Mouse (Mus musculus): ENCODE measurements around the gene Cdc34. TPM values are rescaled to one million over a fixed set of nuclear protein-coding genes. Genes with fewer than 3 reads are reported as not detected.

Gene Cdc34
- polyA plus RNA-seq, 1 experiment from 2014 or later = 145 TPM

GRCm38 (mm10) chr10:79652789-79653188 lies 29.2 kb upstream of the Cdc34 start:
- no peak overlapping the region for H3K27ac ChIP-seq (ENCODE audit: low read depth)
- WGBS = 88% methylated on average over 7 of the region's 7 CpGs
- no peaks in the 10 kb centered on the region for H3K4me1 ChIP-seq (replicated peaks; ENCODE audit: control insufficient read depth, insufficient read depth, low read length)
- H3K36me3 ChIP-seq (ENCODE audit: control insufficient read depth, insufficient read depth, low read length) = no peaks in the 10 kb centered on the region
- no peak overlapping the region for H3K4me3 ChIP-seq (ENCODE audit: low read depth, low read length)
- H3K27me3 ChIP-seq (replicated peaks; ENCODE audit: control insufficient read depth, insufficient read depth, low read length) = no peaks in the 10 kb centered on the region
- ATAC-seq (replicated peaks; ENCODE audit: low FRiP score, low TSS enrichment, low read depth) (no peak), DNase-seq (ENCODE audit: low spot score) (no peak)
- H3K4me2 ChIP-seq (ENCODE audit: low read length) = no peak overlapping the region
- no peak overlapping the region for H3K9ac ChIP-seq (ENCODE audit: low read length)
- H3K9me3 ChIP-seq (ENCODE audit: control insufficient read depth, low read length) = no peaks in the 10 kb centered on the region

DNA sequence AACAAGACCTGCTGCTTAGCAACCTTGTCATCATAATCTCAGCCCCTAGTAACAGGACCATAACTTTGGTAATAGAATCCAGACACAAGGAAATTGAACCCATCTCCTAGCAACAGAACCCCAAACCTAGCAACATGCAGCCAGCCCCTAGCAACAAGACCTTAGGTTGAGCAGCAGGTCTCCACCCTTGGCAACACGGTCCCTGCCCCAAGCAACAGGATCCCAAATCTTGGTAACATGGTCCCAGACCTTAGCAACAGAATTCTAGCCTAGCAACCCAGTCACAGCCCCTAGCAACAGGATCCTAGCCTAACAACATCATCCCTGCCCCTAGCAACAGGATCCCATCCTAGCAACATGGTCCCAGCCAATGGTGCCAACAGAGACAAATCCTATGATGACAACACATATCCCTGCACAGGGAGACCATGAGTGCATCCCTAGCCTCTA lies 27.0 kb upstream of the Cdc34 start:
- ATAC-seq (replicated peaks; ENCODE audit: low FRiP score, low TSS enrichment, low read depth) (no peak), DNase-seq (ENCODE audit: low spot score) (no peak)
- Histone ChIP-seq H3K4me3 (ENCODE audit: low read depth, low read length) (no peak overlapping the region), H3K9me3 (ENCODE audit: control insufficient read depth, low read length) (no peaks in the 10 kb centered on the region), H3K9ac (ENCODE audit: low read length) (no peak overlapping the region), H3K27ac (ENCODE audit: low read depth) (no peak overlapping the region), H3K4me2 (ENCODE audit: low read length) (no peak overlapping the region), H3K27me3 (replicated peaks; ENCODE audit: control insufficient read depth, insufficient read depth, low read length) (no peaks in the 10 kb centered on the region), H3K36me3 (ENCODE audit: control insufficient read depth, insufficient read depth, low read length) (no peaks in the 10 kb centered on the region), H3K4me1 (replicated peaks; ENCODE audit: control insufficient read depth, insufficient read depth, low read length) (no peaks in the 10 kb centered on the region)
- 25% methylated on average over 1 of the region's 1 CpGs for WGBS

DNA sequence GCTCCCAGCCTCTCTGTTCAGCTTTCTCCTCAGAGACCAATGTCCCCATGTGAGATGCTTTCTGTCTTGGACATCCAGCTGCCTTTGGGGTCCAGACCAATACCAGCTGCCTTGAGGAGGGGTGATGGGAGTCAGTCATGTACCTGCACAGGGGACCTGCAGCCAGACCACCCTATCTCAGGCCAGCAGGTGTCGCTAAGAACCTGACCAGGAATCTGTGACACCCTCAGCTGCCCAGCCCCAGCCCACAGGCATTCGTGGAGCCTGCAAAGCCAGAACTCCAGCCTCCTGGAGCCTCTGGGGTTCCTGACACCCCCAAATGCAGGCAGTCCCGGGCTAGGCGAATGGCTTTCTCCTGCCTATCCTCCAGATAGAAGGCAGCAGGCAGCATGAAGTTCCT lies 23.2 kb upstream of the Cdc34 start:
- Histone ChIP-seq H3K4me3 (ENCODE audit: low read depth, low read length) (no peak overlapping the region), H3K4me2 (ENCODE audit: low read length) (no peak overlapping the region), H3K27me3 (replicated peaks; ENCODE audit: control insufficient read depth, insufficient read depth, low read length) (no peaks in the 10 kb centered on the region), H3K27ac (ENCODE audit: low read depth) (no peak overlapping the region), H3K9ac (ENCODE audit: low read length) (no peak overlapping the region), H3K4me1 (replicated peaks; ENCODE audit: control insufficient read depth, insufficient read depth, low read length) (no peaks in the 10 kb centered on the region), H3K9me3 (ENCODE audit: control insufficient read depth, low read length) (no peaks in the 10 kb centered on the region), H3K36me3 (ENCODE audit: control insufficient read depth, insufficient read depth, low read length) (no peaks in the 10 kb centered on the region)
- no peak for ATAC-seq (replicated peaks; ENCODE audit: low FRiP score, low TSS enrichment, low read depth)
- no peak for DNase-seq (ENCODE audit: low spot score)
- 16% methylated on average over 4 of the region's 4 CpGs for WGBS

DNA sequence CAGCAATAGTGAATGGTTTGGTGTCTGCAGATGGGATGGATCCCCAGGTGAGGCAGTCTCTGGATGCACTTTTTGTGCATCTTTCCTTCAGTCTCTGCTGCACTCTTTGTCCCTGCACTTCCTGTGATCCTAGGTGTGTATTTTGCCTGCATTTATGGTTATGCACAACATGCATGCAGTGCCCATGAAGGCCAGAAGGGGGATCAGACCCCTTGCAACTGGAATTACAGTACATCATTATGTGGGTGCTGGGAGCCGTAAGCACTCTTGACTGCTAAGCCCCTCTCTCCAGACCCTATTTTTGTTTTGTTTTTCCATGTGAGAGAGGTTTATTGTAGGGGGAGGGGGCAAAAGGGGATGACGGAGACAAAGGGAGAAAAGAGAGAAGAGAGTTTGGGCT lies 21.7 kb upstream of the Cdc34 start:
- 88% methylated on average over 2 of the region's 2 CpGs for WGBS

DNA sequence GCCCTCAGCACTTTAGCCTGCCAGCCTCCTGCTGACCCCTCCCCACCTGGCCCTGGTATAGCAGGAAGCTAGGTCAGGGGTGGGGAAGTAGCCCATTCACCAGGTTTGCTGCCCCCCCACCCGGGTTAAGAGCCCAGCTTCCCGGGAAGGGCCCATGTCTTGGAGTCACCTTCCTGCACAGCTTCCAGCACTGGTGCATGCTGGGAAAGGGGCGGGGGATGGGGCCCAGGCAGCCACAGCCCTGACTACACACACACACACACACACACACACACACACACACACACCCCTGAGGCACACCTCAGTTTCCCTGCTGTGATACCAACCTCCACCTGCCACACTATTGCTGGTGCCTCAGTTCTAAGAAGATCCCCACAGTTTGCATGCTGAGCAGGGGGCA lies 20.1 kb upstream of the Cdc34 start:
- H3K27me3 ChIP-seq (replicated peaks; ENCODE audit: control insufficient read depth, insufficient read depth, low read length) = no peaks in the 10 kb centered on the region
- DNase-seq (ENCODE audit: low spot score) (no peak), ATAC-seq (replicated peaks; ENCODE audit: low FRiP score, low TSS enrichment, low read depth) (no peak)
- H3K9ac ChIP-seq (ENCODE audit: low read length) = no peak overlapping the region
- H3K4me2 ChIP-seq (ENCODE audit: low read length) = no peak overlapping the region
- no peak overlapping the region for H3K4me3 ChIP-seq (ENCODE audit: low read depth, low read length)
- no peak overlapping the region for H3K27ac ChIP-seq (ENCODE audit: low read depth)
- no peaks in the 10 kb centered on the region for H3K9me3 ChIP-seq (ENCODE audit: control insufficient read depth, low read length)
- H3K36me3 ChIP-seq (ENCODE audit: control insufficient read depth, insufficient read depth, low read length) = no peaks in the 10 kb centered on the region
- 51% methylated on average over 3 of the region's 3 CpGs for WGBS
- no peaks in the 10 kb centered on the region for H3K4me1 ChIP-seq (replicated peaks; ENCODE audit: control insufficient read depth, insufficient read depth, low read length)

More for the DNA sequence above, 21.7 kb upstream of the Cdc34 start:
- Histone ChIP-seq H3K4me3 (ENCODE audit: low read depth, low read length) (no peak overlapping the region), H3K27ac (ENCODE audit: low read depth) (no peak overlapping the region), H3K4me2 (ENCODE audit: low read length) (no peak overlapping the region), H3K27me3 (replicated peaks; ENCODE audit: control insufficient read depth, insufficient read depth, low read length) (no peaks in the 10 kb centered on the region), H3K9ac (ENCODE audit: low read length) (no peak overlapping the region), H3K4me1 (replicated peaks; ENCODE audit: control insufficient read depth, insufficient read depth, low read length) (no peaks in the 10 kb centered on the region), H3K36me3 (ENCODE audit: control insufficient read depth, insufficient read depth, low read length) (no peaks in the 10 kb centered on the region), H3K9me3 (ENCODE audit: control insufficient read depth, low read length) (no peaks in the 10 kb centered on the region)
- ATAC-seq (replicated peaks; ENCODE audit: low FRiP score, low TSS enrichment, low read depth) = no peak
- no peak for DNase-seq (ENCODE audit: low spot score)

- H3K4me3 ChIP-seq (ENCODE audit: low read depth, low read length) = no peak within 1 kb of the TSS
Observed at GRCm38 (mm10) chr10:79664131-79664665, 17.8 kb upstream of the Cdc34 start, which contains the start of gene Madcam1. TSS of gene Madcam1 (plus strand) at chr10:79664559.

DNA sequence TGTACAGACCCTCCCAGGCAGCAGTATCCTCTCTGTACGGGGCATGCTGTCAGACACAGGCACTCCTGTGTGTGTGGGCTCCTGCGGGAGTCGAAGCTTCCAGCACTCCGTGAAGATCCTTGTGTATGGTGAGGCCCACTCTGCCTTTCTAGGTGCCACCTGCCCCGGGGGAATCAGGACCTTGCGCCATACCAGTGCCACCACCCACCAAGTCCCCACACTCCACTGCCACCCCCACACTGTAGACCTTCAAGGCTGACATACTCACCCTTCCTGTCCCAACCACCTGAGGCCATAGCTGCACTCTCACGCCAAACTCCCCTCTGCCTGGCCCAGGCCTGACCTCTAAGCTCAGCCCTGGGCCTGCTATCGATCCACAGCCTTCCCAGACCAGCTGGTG lies 16.9 kb upstream of the Cdc34 start:
- H3K27me3 ChIP-seq (replicated peaks; ENCODE audit: control insufficient read depth, insufficient read depth, low read length) = no peaks in the 10 kb centered on the region
- ATAC-seq (replicated peaks; ENCODE audit: low FRiP score, low TSS enrichment, low read depth) (no peak), DNase-seq (ENCODE audit: low spot score) (no peak)
- no peaks in the 10 kb centered on the region for H3K36me3 ChIP-seq (ENCODE audit: control insufficient read depth, insufficient read depth, low read length)
- no peaks in the 10 kb centered on the region for H3K9me3 ChIP-seq (ENCODE audit: control insufficient read depth, low read length)
- H3K4me3 ChIP-seq (ENCODE audit: low read depth, low read length) = no peak overlapping the region
- H3K9ac ChIP-seq (ENCODE audit: low read length) = no peak overlapping the region
- 84% methylated on average over 8 of the region's 8 CpGs for WGBS
- H3K27ac ChIP-seq (ENCODE audit: low read depth) = no peak overlapping the region
- H3K4me2 ChIP-seq (ENCODE audit: low read length) = no peak overlapping the region
- H3K4me1 ChIP-seq (replicated peaks; ENCODE audit: control insufficient read depth, insufficient read depth, low read length) = no peaks in the 10 kb centered on the region

More at GRCm38 (mm10) chr10:79664131-79664665, 17.8 kb upstream of the Cdc34 start, which contains the start of gene Madcam1:
- H3K9me3 ChIP-seq (ENCODE audit: control insufficient read depth, low read length) = no peaks in the 10 kb centered on the region
- H3K36me3 ChIP-seq (ENCODE audit: control insufficient read depth, insufficient read depth, low read length) = no peaks in the 10 kb centered on the region
- no peaks in the 10 kb centered on the region for H3K27me3 ChIP-seq (replicated peaks; ENCODE audit: control insufficient read depth, insufficient read depth, low read length)
- 14% methylated on average over 13 of the region's 13 CpGs for WGBS
- no peak within 1 kb of the TSS for H3K27ac ChIP-seq (ENCODE audit: low read depth)
- ATAC-seq (replicated peaks; ENCODE audit: low FRiP score, low TSS enrichment, low read depth) (peak; percentile 16; the same call in 1 of the 2 replicates), DNase-seq (ENCODE audit: low spot score) (peak; percentile 91)
- H3K4me2 ChIP-seq (ENCODE audit: low read length) = no peak within 1 kb of the TSS
- no peaks in the 10 kb centered on the region for H3K4me1 ChIP-seq (replicated peaks; ENCODE audit: control insufficient read depth, insufficient read depth, low read length)
- H3K9ac ChIP-seq (ENCODE audit: low read length) = no peak within 1 kb of the TSS

GRCm38 (mm10) chr10:79666493-79666892 lies 15.5 kb upstream of the Cdc34 start:
- WGBS = 64% methylated on average over 9 of the region's 9 CpGs
- no peaks in the 10 kb centered on the region for H3K27me3 ChIP-seq (replicated peaks; ENCODE audit: control insufficient read depth, insufficient read depth, low read length)
- H3K36me3 ChIP-seq (ENCODE audit: control insufficient read depth, insufficient read depth, low read length) = no peaks in the 10 kb centered on the region
- peaks cover 8% of the 10 kb centered on the region for H3K4me1 ChIP-seq (replicated peaks; ENCODE audit: control insufficient read depth, insufficient read depth, low read length)
- no peaks in the 10 kb centered on the region for H3K9me3 ChIP-seq (ENCODE audit: control insufficient read depth, low read length)
- H3K4me2 ChIP-seq (ENCODE audit: low read length) = no peak overlapping the region
- no peak for ATAC-seq (replicated peaks; ENCODE audit: low FRiP score, low TSS enrichment, low read depth)
- H3K27ac ChIP-seq (ENCODE audit: low read depth) = no peak overlapping the region
- H3K9ac ChIP-seq (ENCODE audit: low read length) = no peak overlapping the region
- DNase-seq (ENCODE audit: low spot score) = no peak
- H3K4me3 ChIP-seq (ENCODE audit: low read depth, low read length) = no peak overlapping the region

DNA sequence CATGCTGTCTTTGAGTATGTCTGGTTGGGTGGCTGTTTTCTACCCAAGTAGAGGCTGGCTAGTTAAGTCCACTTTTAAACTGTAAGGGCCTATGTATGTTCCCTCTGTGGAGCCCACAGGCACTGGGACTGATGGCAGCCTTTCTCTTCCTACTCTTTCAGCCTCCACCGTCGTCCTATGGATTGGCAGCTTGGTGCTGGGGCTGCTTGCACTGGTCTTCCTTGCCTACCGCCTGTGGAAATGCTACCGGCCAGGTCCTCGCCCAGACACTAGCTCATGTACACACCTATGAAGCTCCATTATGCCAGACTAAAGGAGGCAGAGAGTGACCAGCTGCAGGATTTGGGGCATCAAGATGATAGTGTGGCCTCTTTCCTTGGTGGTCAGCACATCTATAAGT lies 13.9 kb upstream of the Cdc34 start:
- DNase-seq (ENCODE audit: low spot score) (no peak), ATAC-seq (replicated peaks; ENCODE audit: low FRiP score, low TSS enrichment, low read depth) (no peak)
- Histone ChIP-seq H3K27me3 (replicated peaks; ENCODE audit: control insufficient read depth, insufficient read depth, low read length) (no peaks in the 10 kb centered on the region), H3K9me3 (ENCODE audit: control insufficient read depth, low read length) (no peaks in the 10 kb centered on the region), H3K27ac (ENCODE audit: low read depth) (no peak overlapping the region), H3K4me1 (replicated peaks; ENCODE audit: control insufficient read depth, insufficient read depth, low read length) (peaks cover 11% of the 10 kb centered on the region), H3K36me3 (ENCODE audit: control insufficient read depth, insufficient read depth, low read length) (peaks cover 3% of the 10 kb centered on the region; the same call in 1 of the 2 replicates), H3K4me3 (ENCODE audit: low read depth, low read length) (no peak overlapping the region), H3K9ac (ENCODE audit: low read length) (no peak overlapping the region), H3K4me2 (ENCODE audit: low read length) (no peak overlapping the region)
- 81% methylated on average over 5 of the region's 5 CpGs for WGBS
